Mouse (Mus musculus): Measurements from ENCODE around the gene Trim13. TPM values are rescaled to one million over a fixed set of nuclear protein-coding genes. Genes with fewer than 3 reads are reported as not detected.

The Trim13 gene
- total RNA-seq, 2 experiments from 2014 or later, result 1.3 to 1.7 TPM

GRCm38 (mm10) chr14:61607157-61607556 lies 9.1 kb downstream of the Trim13 start, which contains the start of gene Kcnrg:
Kcnrg (plus strand) TSS chr14:61607457.
- no peak for ATAC-seq (replicated peaks; ENCODE audit: low FRiP score, poor library complexity, severe bottlenecking)

GRCm38 (mm10) chr14:61611766-61612165 lies 13.7 kb downstream of the Trim13 start:
- no peak for ATAC-seq (replicated peaks; ENCODE audit: low FRiP score, poor library complexity, severe bottlenecking)

GRCm38 (mm10) chr14:61613319-61613718 lies 15.3 kb downstream of the Trim13 start:
- ATAC-seq (replicated peaks; ENCODE audit: low FRiP score, poor library complexity, severe bottlenecking), result no peak; the same call in 1 of the 2 replicates

DNA sequence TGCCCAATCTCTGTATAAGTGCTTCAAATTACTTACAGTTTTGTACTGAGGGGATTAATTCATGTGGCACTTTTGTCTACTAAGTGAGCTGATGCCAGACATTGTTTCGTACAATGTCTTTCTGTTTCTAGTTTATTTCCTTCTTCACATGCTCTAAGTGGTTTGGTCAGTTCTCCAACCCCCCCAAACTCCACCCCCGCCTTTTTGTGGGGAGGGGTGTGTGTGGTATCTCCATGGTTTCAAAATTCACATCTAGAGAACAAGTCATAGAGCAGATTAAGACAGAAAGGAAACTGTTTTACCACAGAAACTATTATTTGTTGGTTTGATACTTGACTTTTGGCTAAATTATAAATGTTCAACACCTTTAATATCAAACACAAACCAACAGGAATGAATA lies 22.3 kb downstream of the Trim13 start:
- no peak for ATAC-seq (replicated peaks; ENCODE audit: low FRiP score, poor library complexity, severe bottlenecking)

DNA sequence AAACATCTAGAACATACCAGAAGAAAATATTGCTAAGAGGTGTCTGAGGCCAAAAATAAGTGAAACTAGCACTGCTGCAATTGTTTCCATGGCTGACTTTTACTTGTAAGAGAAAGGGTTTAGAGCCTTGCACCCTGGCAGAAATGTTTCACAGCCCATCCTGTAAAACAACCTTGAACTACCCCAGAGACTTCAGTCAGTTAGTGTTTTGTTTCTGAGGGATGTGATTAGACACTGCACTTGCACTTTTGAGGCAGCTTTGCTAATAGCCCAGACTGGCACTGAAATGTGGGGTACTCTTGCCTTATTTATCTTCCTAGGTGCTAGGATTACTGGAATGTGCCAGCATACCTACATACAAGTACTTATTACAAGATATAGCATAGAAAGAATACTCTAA lies 37.9 kb downstream of the Trim13 start:
- ATAC-seq (replicated peaks; ENCODE audit: low FRiP score, poor library complexity, severe bottlenecking), result no peak

DNA sequence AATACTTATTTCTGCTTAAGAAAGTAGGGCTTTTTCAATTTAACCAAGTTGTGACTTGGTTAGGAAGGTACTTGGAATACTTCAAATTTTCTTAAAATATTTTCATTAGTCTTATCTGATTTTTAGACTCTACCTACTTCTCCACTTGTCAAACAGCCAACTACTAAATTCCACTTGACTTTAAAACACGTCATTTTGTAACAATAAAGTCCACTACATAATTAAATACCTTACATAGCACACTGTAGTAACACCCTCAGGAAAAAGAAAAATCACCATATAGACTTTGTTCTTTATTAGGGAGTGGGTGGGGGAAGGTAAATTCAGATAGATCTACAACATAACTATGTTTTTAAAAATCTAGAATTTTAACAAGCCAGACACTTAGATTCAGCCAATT lies 44.6 kb downstream of the Trim13 start:
- ATAC-seq (replicated peaks; ENCODE audit: low FRiP score, poor library complexity, severe bottlenecking), result no peak

GRCm38 (mm10) chr14:61645547-61645946 lies 47.5 kb downstream of the Trim13 start:
- no peak for ATAC-seq (replicated peaks; ENCODE audit: low FRiP score, poor library complexity, severe bottlenecking)

- ATAC-seq (replicated peaks; ENCODE audit: low FRiP score, poor library complexity, severe bottlenecking), result peak; percentile 61
These were observed 49.3 kb downstream of the Trim13 start for GRCm38 (mm10) chr14:61647182-61647880.

GRCm38 (mm10) chr14:61647881-61648684 lies 50.0 kb downstream of the Trim13 start:
- ATAC-seq (replicated peaks; ENCODE audit: low FRiP score, poor library complexity, severe bottlenecking), result peak; percentile 35

GRCm38 (mm10) chr14:61648685-61649504 lies 50.8 kb downstream of the Trim13 start:
- peak; percentile 79 for ATAC-seq (replicated peaks; ENCODE audit: low FRiP score, poor library complexity, severe bottlenecking)

DNA sequence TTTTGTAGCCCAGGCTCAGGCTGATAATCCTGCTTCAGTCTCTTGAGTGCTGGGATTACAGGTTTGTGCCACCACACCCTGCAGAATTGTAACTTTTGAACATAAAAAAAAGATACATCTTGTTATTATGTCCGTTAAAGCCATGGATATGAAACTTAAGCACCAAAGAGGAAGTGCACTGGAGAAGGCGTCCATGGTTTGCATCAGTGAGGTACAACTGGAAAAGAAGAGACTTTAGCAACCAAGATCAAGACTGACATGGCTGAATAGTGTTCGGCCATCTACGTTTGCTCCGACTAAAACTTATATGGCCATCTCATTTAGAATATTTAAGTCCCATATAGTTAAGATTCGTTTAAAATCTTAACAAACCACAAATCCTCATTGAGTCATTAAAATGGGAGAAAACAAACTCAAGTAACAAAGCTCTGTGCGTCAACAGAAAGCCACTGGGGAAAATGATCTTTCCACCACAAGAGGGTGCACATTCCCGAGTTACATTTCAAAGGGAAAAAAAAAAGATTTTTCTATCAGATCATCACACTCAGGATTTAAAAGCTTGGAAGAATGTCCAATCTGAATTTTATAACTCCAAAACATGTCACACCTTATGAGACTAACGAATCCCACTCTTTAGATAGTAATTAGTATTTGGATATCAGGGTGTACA lies 52.4 kb downstream of the Trim13 start:
- no peak for ATAC-seq (replicated peaks; ENCODE audit: low FRiP score, poor library complexity, severe bottlenecking)

Other genes with a start within 250 kb of the Trim13 start
- 0.19 and 0.42 TPM in 2 replicates for gene Ebpl, start 237.8 kb upstream of the Trim13 start, total RNA-seq (2015; ENCODE audit: low replicate concordance)
- gene Ebpl, start 237.8 kb upstream of the Trim13 start, total RNA-seq (2017; ENCODE audit: low replicate concordance), result 0.09 and 1.1 TPM in 2 replicates
- gene Kpna3, start 158.4 kb upstream of the Trim13 start, total RNA-seq (2015; ENCODE audit: low replicate concordance), result 12.7 and 17.6 TPM in 2 replicates
- gene Kpna3, start 158.4 kb upstream of the Trim13 start, total RNA-seq (2017; ENCODE audit: low replicate concordance), result 11.0 and 13.4 TPM in 2 replicates
- gene Spryd7, start 41.4 kb upstream of the Trim13 start, total RNA-seq (2015; ENCODE audit: low replicate concordance), result 3.5 TPM in 1 of 2 replicates, not detected in the other
- 0.26 and 0.56 TPM in 2 replicates for gene Spryd7, start 41.4 kb upstream of the Trim13 start, total RNA-seq (2017; ENCODE audit: low replicate concordance)
- gene Kcnrg, start 9.2 kb downstream of the Trim13 start, total RNA-seq (2015; ENCODE audit: low replicate concordance), result not detected in 2 replicates
- 0.68 and 0.98 TPM in 2 replicates for gene Kcnrg, start 9.2 kb downstream of the Trim13 start, total RNA-seq (2017; ENCODE audit: low replicate concordance)

Measured in erythroblast, adult 5-6 weeks (primary cell).